Mouse (Mus musculus): ENCODE measurements around the gene C130032M10Rik. TPM values are rescaled to one million over a fixed set of nuclear protein-coding genes. Genes with fewer than 3 reads are reported as not detected.

Gene C130032M10Rik
- polyA plus RNA-seq, 1 experiment from 2014 or later, result 5.5 TPM

Other genes with a start within 250 kb of the C130032M10Rik start
- gene Bcl2a1c, start 185.6 kb upstream of the C130032M10Rik start, polyA plus RNA-seq (2015; fragmentation: Nextera tagmentation; extraction: Ambion mirVana), result not detected in 2 replicates
- gene Crtap, start 125.0 kb upstream of the C130032M10Rik start, polyA plus RNA-seq (2015; fragmentation: Nextera tagmentation; extraction: Ambion mirVana), result 232 and 254 TPM in 2 replicates
- 37.7 and 44.8 TPM in 2 replicates for gene Glb1, start 114.6 kb upstream of the C130032M10Rik start, polyA plus RNA-seq (2015; fragmentation: Nextera tagmentation; extraction: Ambion mirVana)
- 9.8 and 10.5 TPM in 2 replicates for gene Tmppe, start 114.6 kb upstream of the C130032M10Rik start, polyA plus RNA-seq (2015; fragmentation: Nextera tagmentation; extraction: Ambion mirVana)
- gene Ccr4, start 10.8 kb upstream of the C130032M10Rik start, polyA plus RNA-seq (2015; fragmentation: Nextera tagmentation; extraction: Ambion mirVana), result 4.5 and 5.7 TPM in 2 replicates
- gene Trim71, start 48.7 kb downstream of the C130032M10Rik start, polyA plus RNA-seq (2015; fragmentation: Nextera tagmentation; extraction: Ambion mirVana), result 0.24 and 0.27 TPM in 2 replicates
- gene Cnot10, start 124.5 kb downstream of the C130032M10Rik start, polyA plus RNA-seq (2015; fragmentation: Nextera tagmentation; extraction: Ambion mirVana), result 60.9 and 61.3 TPM in 2 replicates
- 56.5 and 59.5 TPM in 2 replicates for gene Dync1li1, start 173.1 kb downstream of the C130032M10Rik start, polyA plus RNA-seq (2015; fragmentation: Nextera tagmentation; extraction: Ambion mirVana)
- gene Cmtm6, start 215.4 kb downstream of the C130032M10Rik start, polyA plus RNA-seq (2015; fragmentation: Nextera tagmentation; extraction: Ambion mirVana), result 49.5 and 51.5 TPM in 2 replicates

All from limb, embryonic 15.5 days (tissue).